ENCODE assay signal across 9 mouse cellular contexts in the genomic region with DNA sequence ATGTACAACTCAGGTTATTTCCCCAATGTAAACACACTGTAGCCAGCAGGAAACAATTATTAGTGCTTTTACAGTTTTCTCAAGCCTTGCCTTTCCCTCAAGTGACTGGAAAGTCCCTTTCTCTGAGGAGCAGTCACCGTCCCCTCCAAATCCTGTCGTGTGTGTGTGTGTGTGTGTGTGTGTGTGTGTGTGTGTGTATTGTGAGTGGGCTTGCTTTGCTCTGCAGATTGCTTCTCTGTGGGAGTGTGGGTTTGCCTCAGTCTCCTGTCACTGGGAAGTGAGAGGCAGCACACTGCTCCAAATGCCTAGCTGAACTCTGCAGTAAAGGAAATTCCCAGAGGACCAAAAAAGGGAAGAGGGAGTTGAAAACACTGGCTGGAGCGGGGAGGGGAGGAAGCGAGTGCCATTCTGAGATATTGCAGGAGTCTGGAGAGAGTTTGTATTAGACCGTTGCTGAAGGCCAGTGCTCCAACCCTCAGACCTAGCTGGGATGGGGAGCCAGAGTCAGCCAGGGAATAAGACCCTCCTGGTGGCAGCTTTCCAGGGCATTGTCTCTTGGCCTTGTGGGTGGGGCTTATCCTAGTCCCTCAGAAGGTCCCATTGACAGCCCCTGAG. TPM values are rescaled to one million over a fixed set of nuclear protein-coding genes. Genes with fewer than 3 reads are reported as not detected.
DNase-seq lines count a peak whose midpoint lies in the region; ATAC-seq lines count a peak whose summit lies in the region.
"Had no signal": no experiment of that assay in that cellular context is flagged by ENCODE, and none has a peak within 500 bp of the region (broad histone marks: within the 10 kb centered on the region; RNA-seq: fewer than 3 reads in every experiment).

No protein-coding gene starts in this region.

- WGBS in limb, embryonic 13.5 days: 45% methylated on average over 5 of the region's 5 CpGs
- 23% methylated on average over 5 of the region's 5 CpGs for WGBS in stomach, embryonic 16.5 days

- peak overlapping the region; percentile 22; the same call in 1 of the 2 replicates for H3K27ac ChIP-seq in limb, embryonic 13.5 days
- peak overlapping the region; percentile 94 for H3K27ac ChIP-seq in stomach, embryonic 16.5 days (ENCODE audit: low read length)

- no peak for ATAC-seq in limb, embryonic 13.5 days (ENCODE audit: low FRiP score, low read depth)
- ATAC-seq in stomach, embryonic 16.5 days (ENCODE audit: insufficient read depth, low FRiP score): peak; percentile 88

- H3K4me2 ChIP-seq in limb, embryonic 13.5 days (replicated peaks): peak overlapping the region; percentile 16; the same call in 1 of the 2 replicates
- peak overlapping the region; percentile 3; the same call in 1 of the 2 replicates for H3K4me2 ChIP-seq in stomach, embryonic 16.5 days (ENCODE audit: low read depth, low read length)

- peak overlapping the region; percentile 31; the same call in 1 of the 2 replicates for H3K9ac ChIP-seq in limb, embryonic 13.5 days
- peak overlapping the region; percentile 8; the same call in 1 of the 2 replicates for H3K9ac ChIP-seq in stomach, embryonic 16.5 days (ENCODE audit: low read length)

- H3K4me1 ChIP-seq in limb, embryonic 13.5 days: peaks cover 19% of the 10 kb centered on the region
- H3K4me1 ChIP-seq in stomach, embryonic 16.5 days (ENCODE audit: control insufficient read depth, insufficient read depth, low read length): peaks cover 28% of the 10 kb centered on the region

- H3K9me3 ChIP-seq in limb, embryonic 13.5 days: no peaks in the 10 kb centered on the region
- no peaks in the 10 kb centered on the region for H3K9me3 ChIP-seq in stomach, embryonic 16.5 days (replicated peaks; ENCODE audit: control insufficient read depth, low read length)

- H3K36me3 ChIP-seq in limb, embryonic 13.5 days: peaks cover 38% of the 10 kb centered on the region
- peaks cover 14% of the 10 kb centered on the region for H3K36me3 ChIP-seq in stomach, embryonic 16.5 days (ENCODE audit: control insufficient read depth, insufficient read depth, low read length)

- intact Hi-C loops in heart, postnatal 14 days (cut with DNase I): no loop called here

- no peaks in the 10 kb centered on the region for H3K27me3 ChIP-seq in limb, embryonic 13.5 days
- H3K27me3 ChIP-seq in stomach, embryonic 16.5 days (ENCODE audit: control insufficient read depth, insufficient read depth, low read length): no peaks in the 10 kb centered on the region

- H3K4me3 ChIP-seq in limb, embryonic 13.5 days: no peak overlapping the region
- no peak overlapping the region for H3K4me3 ChIP-seq in stomach, embryonic 16.5 days (replicated peaks; ENCODE audit: low read length)
- H3K4me3 ChIP-seq: erythroblast, embryonic 14.5 days had no signal

- peak; percentile 41 for DNase-seq in adrenal gland, adult 2 months
- no peak for DNase-seq in adrenal gland, adult 8-10 months
- peak; percentile 71 for DNase-seq in right cerebral cortex, adult 18-20 months
- DNase-seq in right cerebral cortex, postnatal 4 days: no peak
- peak; percentile 61 to 67 for DNase-seq in heart, postnatal 14 days
- DNase-seq in yolk sac, embryonic 10.5 days (ENCODE audit: low spot score): no peak

RNA-seq across cellular contexts. Expression of gene Gpr107, which starts 12.8 kb away (rescaled TPM):
- 10 to 100 TPM; 54.9 to 55.8 TPM for total RNA-seq in adrenal gland, adult 2 months (2021)
- 18.2 and 21.7 TPM in 2 replicates for polyA plus RNA-seq in adrenal gland, adult 2 months (2012; rRNA removed)
- 10 to 100 TPM; 61.9 to 93.4 (median 75.7) TPM for total RNA-seq in adrenal gland, adult 8-10 months (2022)
- 10 to 100 TPM; 39.2 to 41.7 TPM for total RNA-seq in heart, postnatal 14 days (2021)
- polyA plus RNA-seq in limb, embryonic 13.5 days (2015; fragmentation: Nextera tagmentation; extraction: Ambion mirVana): 40.6 and 45.4 TPM in 2 replicates
- polyA plus RNA-seq in stomach, embryonic 16.5 days (2015; fragmentation: Nextera tagmentation; extraction: Ambion mirVana): 34.8 and 39.3 TPM in 2 replicates

RNA-seq across cellular contexts. Expression of gene Fnbp1, which starts 23.1 kb away (rescaled TPM):
- total RNA-seq in adrenal gland, adult 2 months (2021): 10 to 100 TPM; 59.7 to 73.4 TPM
- polyA plus RNA-seq in adrenal gland, adult 2 months (2012; rRNA removed): 34.3 and 35.6 TPM in 2 replicates
- 10 to 100 TPM; 45.9 to 89.0 (median 70.6) TPM for total RNA-seq in adrenal gland, adult 8-10 months (2022)
- total RNA-seq in heart, postnatal 14 days (2021): 10 to 100 TPM; 49.5 to 51.9 TPM
- polyA plus RNA-seq in limb, embryonic 13.5 days (2015; fragmentation: Nextera tagmentation; extraction: Ambion mirVana): 21.5 and 24.5 TPM in 2 replicates
- 34.6 and 36.8 TPM in 2 replicates for polyA plus RNA-seq in stomach, embryonic 16.5 days (2015; fragmentation: Nextera tagmentation; extraction: Ambion mirVana)

Comparison
In these comparisons a context has a peak if more than half of its experiments do, and no peak if none do; other contexts are left out.
1. DNase-seq: peak in adrenal gland, adult 2 months (single experiment), right cerebral cortex, adult 18-20 months (single experiment) and heart, postnatal 14 days (2 of 2); none in adrenal gland, adult 8-10 months (single experiment), right cerebral cortex, postnatal 4 days (single experiment) and yolk sac, embryonic 10.5 days (single experiment).